Mouse (Mus musculus): ENCODE data around the gene Sbf1.

The Sbf1 gene

DNA sequence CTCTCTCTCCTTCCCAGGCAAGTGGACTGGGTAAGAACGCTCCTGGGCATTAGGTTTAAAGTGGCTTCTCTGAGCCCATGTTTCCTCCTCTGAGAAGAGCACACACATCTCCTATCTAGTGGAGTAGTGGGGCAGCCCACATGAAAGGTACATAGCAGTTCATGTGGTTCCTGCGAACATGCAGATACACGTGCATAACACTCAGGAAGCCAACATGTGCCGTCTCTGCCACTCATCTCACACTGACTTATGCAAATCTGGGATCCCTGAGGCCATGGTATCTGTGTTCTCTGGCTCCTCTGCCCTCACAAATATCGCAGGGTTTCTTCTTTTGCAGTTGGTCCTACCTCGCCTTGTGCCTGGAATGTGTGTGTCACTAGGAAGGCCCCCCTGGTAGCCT lies 32.6 kb downstream of the Sbf1 start:
- DNase-seq (ENCODE audit: low spot score): no peak

GRCm38 (mm10) chr15:89277366-89277765 lies 37.7 kb downstream of the Sbf1 start:
- no peak for DNase-seq (ENCODE audit: low spot score)

- DNase-seq (ENCODE audit: low spot score): no peak
These were observed 39.6 kb downstream of the Sbf1 start for GRCm38 (mm10) chr15:89275497-89275896.

DNA sequence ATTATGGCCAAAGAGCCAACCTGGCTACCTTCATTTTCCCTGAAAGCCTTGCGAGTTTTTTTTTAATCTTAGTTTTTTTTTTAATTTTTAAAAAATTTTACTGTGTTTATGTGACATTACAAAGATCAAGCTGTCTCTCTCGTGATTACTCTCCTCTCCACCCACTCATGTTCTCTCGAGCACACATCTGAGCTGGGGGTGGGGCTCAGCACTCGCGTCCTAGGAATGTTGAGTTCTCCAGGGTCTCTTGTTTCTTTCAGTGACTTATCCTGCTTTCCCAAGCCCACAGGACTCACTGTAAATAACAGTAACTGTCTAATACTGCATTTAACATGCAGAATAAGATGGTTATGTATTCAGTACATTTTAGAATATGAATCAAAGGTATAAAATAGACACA lies 50.6 kb downstream of the Sbf1 start:
- DNase-seq (ENCODE audit: low spot score): no peak

DNA sequence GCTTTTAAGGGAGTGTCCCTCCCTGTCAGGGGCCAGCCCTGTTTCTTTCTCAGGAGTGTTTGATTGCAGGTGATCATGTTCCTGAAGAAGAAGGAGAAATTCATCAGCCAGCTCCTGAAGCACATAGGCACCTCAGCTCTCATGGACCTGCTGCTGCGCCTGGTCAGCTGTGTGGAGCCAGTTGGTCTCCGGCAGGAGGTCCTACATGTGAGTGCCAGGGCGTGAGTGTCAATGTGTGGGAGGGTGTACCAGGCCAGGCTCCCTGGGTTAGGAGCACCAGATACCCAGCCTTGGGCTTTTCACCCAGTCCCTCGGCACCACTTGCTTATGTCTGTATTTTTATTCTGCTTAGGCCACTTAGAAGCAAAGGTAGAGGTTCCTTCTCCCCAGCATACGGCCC lies 56.1 kb downstream of the Sbf1 start:
- DNase-seq (ENCODE audit: low spot score): no peak

GRCm38 (mm10) chr15:89255330-89255729 lies 59.8 kb downstream of the Sbf1 start:
- DNase-seq (ENCODE audit: low spot score): no peak

DNA sequence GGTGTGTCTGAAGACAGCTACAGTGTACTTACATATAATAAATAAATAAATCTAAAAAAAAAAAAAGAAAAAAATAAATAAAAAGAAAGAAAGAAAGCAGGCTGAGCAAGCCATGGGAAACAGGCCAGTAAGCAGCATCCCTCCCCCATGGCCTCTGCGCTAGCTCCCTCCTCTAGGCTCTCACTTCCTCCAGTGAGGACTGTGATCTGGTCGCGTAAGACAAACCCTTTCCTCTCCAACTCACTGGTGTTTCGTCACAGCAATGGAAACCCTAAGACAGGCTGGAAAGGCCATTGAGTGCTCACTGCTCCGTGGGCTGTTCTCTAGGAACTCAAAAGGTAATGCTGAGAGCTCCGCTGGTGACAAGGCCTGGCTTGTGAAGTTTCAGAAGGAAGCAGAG lies 66.0 kb downstream of the Sbf1 start:
- no peak for DNase-seq (ENCODE audit: low spot score)

DNA sequence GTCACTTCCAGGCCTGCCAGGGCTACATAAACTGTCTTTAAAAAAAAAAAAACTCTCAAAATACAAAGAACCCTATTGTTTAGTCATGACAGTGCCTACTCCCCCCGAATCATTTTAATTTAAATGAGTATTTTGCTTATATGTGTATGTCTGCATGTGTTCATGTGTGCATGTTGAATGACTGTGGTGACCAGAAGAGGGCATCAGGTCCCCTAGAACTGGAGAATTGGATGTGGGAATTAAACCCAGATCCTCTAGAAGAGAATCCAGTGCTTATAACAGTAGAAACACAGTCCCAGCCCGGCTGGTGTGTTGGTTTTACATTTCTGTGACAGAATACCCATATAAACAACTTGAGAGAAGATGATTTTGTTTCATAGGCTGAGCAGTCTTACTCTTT lies 74.1 kb downstream of the Sbf1 start:
- no peak for DNase-seq (ENCODE audit: low spot score)

- no peak for DNase-seq (ENCODE audit: low spot score)
These were observed 75.2 kb downstream of the Sbf1 start for GRCm38 (mm10) chr15:89239751-89240392.
